Mouse (Mus musculus) testis, postnatal 14 days (tissue): Measurements from ENCODE around the gene B3galt5.
"Not testable (repeated sequence)": the region's sequence is repeated elsewhere in the genome, so short reads cannot be mapped to it uniquely, and the experiment has no call there.

Source experiments
- DNase-seq: peaks from one replicate; pipeline ENCODE4 v3.0.0; 2021; ENCODE audit warnings: low spot score

Gene B3galt5

DNA sequence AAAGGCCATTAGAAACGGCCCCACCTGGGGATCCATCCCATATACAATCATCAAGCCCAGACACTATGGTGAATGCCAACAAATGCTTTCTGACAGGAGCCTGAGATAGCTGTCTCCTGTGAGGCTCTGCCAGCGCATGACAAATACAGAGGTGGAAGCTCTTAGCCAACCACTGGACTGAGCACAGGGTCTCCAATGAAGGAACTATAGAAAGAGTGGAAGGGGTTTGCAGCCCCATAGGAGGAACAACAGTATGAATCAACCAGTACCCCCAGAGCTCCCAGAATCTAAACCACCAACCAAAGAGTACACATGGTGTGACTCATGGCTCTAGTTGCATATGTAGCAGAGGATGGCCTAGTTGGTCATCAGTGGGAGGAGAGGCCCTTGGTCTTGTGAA lies 36.1 kb downstream of the B3galt5 start:
- DNase-seq: no peak

DNA sequence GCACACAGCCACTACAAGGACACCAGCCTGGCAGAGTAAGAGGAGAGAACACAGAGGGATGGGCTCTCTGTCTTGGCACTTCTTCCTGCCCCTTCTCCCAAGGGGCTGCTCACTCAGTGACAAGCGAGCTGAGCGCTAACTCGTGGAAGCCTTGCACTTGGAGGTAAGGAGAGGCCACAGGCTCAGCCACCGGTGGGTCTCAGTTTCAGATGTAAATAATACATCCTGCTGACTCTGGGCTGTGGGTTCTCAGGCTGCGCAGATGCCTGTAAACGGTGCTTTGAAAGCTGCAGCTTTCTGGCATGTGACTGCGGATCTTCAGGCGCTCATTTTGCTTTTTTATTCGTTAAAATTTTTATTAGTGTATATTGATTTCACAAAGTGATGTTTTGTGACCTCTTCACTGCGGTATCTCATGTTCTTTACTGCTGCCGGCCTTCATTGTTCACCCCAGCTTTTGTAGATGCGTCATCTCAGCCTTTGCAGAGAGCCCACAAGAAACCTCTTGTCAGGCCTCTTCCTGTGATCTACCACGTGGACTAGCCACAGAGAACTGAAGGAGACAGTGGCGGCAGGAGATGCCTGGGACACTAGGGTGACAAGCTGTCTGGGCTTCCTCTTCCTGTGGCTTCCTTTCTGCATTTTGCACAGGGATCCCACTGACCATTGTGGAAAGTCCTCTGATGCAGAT lies 37.5 kb downstream of the B3galt5 start:
- DNase-seq: no peak

DNA sequence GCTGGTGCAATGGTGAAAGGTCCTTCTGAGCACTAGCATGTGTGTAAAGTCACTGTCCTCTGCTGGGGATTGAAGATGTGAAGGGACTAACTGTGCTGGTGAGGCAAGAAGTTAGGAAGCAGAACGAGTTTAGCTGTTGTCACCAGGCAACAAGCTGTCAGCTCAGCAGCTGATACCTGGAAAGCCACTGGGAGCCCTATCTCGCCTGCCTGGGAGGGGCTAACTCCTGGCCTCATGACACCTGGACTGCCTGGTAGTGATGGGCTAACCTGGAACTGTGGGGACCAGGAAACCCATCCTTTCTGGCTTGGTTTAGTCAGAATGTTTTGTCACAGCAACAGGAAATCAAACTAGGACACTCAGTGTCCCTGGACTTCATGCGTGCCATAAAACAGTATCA lies 41.0 kb downstream of the B3galt5 start:
- DNase-seq: no peak

DNA sequence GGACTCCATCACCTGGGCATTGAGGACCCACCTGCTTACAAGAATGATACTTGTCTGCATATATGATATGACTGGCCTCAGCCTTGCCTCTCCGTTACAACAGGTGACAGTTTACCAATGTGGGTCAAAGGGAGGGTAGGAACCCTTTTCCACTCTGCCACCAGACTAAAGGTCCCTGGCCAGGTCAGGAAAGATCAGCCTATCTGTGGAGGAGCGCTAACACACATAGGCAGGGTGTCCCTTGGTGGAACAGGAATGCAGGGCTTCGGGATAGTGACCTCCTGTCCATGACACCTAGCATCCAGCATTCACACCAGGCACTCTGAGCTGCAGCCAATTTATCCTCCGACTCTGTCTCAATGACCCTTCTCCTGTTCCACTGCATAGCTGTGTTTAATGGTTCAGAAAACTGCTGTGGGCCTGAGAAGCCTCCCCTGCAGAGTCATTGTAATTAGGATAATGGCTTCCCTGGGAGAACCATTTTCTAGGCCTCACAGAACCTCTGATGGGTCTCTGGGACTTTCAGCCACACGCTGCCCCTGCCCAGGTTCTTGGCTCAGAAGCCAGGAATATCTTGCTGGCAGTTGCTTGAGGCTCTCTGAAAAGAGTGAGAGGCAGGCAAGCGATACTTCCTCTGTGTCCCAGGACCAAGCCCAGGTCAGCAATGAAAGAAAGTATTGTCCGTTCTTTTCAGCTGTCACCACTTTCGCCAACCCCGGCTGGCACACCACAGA lies 43.1 kb downstream of the B3galt5 start:
- no peak for DNase-seq

DNA sequence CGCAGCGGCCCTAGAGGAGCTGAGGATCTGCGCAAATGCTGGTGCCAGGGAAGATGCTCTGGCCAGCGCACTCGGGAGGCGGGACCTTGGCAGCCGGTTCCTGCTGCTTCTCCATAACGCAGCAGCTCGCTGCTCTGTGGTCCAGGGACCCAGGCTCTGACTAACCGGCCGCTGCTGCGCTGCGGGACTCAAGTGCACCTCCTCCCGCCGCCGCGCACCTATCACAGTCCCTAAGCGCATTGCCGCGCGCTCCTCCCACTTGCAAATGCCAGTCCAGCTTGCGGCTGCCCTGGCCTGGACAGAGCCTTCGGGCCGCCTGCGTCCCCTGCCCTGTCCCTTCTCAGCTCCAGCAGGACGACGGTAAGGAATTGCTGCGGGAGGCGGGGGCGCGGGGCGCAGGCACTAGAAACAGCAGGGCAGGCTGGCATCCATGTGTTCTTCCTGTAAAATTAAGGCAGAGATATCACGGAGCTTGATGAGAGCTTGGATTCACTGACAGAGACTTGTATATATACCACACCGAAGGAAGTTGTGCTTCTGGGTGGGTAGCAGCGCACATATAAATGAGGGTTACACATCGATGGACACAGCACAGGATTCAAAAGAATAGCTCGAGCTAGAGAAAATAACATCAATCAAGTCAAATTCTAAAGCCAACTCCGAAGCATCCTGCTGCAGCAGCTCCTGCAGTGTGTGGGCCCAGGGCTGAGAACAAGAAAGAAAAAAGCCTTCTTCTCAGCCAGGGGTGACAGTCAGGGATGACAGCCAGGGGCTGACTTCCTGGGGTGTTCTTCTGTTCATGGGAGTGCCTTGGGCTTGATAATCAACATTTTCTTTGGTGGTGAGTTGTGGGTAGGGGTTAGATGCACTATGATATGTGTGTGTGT lies 45.4 kb downstream of the B3galt5 start:
- DNase-seq: no peak

DNA sequence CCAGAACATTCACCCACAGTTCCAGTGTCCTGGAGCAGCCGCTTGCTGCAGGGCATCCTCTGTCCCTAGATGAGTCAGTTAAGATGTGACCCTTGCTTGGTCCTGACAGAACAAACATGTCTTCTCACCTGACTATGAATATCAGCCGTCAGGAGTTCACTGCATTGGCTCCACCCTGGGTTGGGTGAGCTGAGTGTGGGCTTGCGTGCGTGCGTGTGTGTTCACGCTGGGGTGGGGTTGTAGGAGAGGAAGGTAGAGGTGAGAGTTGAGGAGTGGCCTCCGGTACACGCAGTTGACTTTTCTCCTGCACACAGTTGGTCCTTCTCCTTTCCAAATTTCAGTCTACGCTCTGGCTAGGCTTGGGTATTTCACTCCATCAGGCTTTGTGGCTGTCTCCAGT lies 47.0 kb downstream of the B3galt5 start:
- DNase-seq: no peak

DNA sequence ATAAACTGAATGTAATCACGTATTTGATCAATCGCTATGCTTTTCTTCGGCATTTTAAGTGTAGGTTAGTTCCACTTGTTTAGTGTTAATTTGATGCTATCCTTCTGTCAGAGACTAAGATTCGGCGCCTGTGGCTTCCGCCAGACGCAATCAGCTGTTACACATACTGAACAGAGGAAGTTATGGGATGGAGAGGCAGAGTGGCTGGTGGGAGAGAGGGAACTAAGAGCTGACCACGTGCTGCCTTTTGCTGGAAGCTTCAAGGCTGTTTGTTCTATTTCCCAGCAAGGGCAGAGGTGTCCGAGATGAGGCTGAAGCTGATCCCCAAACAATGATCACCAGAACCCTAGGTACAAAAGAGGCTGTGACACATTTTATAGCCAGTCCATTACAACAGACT lies 56.3 kb downstream of the B3galt5 start:
- no peak for DNase-seq

DNA sequence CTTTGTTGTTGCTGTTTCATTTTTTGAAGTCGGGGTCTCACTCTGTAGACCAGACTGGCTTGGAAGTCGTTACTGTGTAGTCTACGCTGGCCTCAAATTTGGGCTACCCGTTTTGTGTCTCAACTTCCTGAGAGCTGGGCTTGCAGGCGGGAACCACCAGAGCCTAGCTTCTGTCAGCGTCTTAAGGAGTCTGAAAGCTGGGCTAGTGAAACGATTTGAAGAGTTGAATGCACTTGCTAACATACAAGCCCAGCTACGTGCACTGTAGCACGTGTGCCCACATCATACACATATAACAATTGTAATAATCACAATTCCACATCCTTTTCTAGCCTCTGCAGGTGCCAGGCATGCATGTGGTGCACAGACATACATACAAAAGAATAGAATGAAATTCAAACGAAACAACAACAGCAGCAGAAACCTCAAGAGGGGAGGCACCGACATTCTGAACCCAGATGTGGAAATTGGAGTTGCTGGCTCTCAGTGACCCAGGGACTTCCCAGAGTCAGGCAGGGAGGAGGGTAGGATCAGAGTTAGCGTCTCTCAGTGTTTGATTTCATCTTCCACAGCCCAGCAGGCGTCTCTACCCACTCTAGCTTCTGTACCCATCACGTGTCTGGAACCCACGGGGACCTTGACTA lies 57.1 kb downstream of the B3galt5 start:
- no peak for DNase-seq

DNA sequence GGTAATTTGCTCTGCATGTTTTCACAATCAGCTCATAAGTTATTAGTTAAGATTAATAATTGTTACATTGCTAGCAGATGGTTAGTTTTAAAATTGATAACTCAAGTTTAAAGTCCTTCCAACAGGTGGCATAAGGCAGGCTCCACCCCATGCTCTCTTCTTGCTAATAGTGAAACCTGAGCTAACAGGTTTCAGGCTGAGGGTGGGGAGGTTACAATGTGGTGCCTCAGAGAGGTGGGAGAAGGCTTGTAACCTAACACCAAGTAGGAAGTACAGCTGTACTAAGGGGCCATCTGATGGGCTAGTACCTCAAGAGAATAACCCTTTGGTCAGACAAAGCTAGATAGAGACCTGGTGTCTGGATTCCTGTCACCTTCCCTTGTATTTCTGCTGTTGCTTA lies 62.5 kb downstream of the B3galt5 start:
- no peak for DNase-seq

DNA sequence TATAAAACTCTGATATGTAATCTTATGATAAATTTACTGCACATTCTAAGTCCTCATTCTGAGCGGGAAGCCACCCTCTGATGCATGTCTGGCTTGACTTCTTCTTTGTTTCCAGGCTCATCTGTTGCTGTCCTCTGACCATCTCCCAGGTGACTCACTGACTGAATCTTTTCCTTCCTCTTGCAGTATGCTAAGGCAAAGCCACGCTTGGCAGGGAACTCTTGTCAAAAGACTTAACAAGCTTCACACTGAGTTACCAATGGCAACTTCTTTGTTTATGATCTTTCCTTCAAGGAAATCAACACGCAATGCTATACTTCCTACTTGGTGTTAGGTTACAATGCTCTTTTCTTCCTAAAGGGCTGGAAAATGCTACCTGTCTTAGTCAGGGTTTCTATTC lies 63.0 kb downstream of the B3galt5 start:
- DNase-seq: no peak

DNA sequence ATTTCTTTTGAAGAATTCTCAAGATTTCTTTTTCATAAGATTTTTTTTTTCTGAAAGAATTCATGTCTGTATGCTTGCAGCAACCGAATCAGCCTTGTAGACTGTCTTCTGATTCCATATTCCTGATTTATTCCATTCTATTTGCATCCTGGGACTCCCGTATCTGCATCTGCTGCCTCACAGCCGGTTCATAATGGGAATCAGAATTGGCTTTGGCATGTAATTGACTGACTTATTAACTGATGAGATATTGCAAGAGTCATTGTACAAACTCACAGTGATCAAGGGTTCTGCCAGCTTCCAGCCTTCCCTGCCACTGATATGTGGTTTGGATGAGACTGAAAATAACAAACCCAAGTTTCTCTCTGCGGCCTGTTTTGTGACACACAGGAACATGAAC lies 67.8 kb downstream of the B3galt5 start:
- no peak for DNase-seq

DNA sequence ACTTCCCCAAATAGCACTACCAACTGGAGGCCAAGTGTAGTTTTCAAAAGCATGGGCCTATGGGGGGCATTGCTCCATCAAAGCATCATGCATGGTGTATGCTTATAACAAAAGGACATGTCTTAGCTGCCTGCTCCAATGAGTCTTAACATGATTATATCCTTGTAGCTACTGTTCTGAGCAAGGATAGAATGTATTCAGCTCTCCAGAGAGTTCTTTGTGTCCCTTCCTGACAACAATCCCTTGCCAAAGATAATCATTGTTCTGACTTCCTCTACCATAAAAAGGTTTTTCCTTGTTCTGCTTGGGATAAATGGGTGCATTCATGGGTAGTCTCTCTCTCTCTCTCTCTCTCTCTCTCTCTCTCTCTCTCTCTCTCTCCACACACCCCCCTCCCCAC lies 68.8 kb downstream of the B3galt5 start:
- DNase-seq: no peak

DNA sequence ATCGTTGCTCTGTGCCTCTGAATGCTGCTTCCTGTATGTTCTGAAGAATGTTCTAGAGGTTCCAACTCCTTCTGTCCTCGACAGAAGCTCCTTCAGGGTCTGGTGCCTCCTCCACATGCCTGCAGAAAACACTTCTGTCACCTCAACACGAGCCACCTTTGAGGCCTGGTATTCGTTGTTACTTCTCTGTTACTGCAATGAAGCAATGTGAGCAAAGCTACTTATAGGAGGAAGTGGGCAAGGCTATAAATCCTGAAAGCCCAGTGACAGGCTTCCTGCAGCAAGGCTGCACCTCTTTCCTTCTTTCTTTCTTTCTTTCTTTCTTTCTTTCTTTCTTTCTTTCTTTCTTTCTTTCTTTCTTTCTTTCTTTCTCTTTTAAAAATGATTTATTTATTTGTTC lies 71.3 kb downstream of the B3galt5 start:
- DNase-seq: no peak

DNA sequence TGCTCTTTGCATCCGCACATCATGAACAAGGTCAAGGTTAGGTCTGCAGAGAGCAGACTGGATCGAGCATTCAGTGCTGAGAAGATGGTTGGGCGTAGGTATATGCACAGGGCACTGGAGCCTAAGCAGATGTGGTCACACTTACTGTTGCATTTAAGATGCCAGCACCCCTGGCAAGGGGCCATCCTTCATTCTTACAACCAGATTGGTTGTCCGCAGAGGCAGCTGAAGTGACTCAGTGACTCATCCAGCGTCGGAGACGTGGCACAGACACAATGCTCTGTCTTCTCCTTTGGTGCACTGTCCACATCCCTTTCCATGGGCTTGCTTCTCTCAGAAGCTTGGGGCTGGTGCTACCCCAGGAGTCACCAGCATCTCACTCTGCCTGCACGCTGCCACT lies 82.2 kb downstream of the B3galt5 start:
- no peak for DNase-seq

DNA sequence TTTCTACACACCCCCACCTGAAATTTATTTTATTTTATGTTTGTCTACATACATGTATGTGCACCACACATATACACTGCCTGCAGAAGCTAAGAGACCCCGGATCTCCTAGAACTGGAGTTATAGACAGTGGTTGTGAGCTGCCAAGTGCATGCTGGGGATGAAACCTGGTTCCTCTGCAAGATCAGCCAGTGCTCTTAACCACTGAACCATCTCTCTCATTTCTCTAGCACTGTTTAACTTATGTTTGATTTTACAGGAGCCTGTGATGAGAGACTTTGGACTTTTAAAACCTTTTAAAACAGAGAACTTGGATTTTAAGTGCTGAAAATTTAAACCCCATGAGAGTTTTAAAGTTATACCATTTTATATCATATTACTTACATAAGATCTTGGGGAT lies 87.1 kb downstream of the B3galt5 start:
- DNase-seq: no peak

DNA sequence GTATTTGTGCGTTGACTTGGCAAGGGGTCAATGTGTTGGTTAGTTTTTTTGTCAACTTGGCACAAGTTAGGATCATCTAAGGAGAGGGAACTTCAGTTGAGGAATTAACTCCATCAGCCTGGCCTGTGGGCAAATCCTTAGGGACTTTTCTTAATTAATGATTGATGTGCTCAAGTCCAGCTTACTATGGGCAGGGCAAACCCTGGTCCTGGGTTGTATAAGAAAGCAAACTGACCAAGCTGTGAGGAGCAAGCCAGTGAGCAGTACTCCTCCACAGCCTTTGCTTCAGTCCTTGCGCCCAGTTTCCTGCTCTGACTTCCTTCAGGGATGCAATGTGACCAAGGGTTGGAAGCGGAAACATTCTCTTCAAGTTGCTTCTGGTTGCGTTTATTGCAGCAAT lies 87.6 kb downstream of the B3galt5 start:
- DNase-seq: no peak

DNA sequence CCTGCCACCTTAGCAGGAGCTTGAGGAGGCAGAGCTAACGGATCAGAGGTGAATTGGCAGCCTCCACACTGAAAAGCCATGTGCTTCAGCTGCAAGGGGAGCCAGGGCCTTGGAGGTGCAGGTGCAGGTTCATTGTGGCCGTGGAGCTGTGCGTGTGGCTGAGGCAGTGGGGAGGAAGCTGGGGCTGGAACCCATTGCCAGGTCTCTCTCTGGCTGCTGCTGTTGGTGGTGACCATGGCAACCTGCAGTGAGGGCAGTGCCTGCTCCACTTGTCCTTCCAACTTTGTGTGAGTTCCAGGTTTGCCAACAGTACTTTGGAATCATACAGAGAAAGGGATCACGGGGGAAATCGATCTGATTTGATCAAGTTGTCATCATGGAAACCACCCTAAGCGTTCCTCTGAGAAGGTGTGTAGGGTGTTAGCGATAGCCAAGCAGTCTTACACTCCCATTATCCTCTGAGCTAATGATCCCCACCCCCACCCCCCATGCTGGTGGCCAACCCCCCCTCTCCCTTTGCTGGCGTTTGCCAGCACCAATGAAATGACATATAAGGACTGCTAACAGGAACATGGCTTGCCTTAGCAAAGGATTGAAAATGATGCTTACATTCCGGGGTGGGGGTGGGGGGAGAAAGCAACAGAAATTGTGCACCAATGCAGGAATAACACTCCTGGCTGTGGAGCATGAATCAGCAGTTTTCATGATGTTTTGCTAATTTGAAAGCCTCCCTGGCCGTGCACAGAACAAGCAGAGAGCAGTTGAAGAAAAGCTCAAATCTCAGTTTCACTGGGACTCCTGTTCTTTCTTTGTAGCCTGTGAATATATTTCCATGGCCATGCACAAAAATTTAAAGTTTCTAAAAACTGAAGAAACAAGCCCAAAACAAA lies 90.8 kb downstream of the B3galt5 start:
- no peak for DNase-seq

DNA sequence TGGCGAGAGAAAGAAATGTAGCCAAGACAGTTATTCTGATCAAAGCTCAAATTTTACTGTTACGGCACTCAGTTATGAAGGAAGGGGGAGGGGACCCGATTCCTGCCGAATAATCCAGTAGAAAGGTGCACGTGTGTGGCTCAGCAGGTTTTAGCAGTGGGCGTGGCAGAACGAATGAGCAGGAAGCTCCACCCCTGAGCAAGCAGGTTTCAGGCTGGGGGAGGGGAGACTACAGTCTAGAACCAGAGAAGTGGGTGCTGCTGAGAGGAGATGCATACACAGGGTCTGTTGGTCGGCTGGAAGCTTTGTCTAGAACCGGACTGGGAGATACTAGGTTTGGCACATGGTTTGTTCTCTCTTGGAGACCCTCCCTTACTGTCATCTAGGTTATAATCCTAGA lies 91.7 kb downstream of the B3galt5 start:
- DNase-seq: not testable (repeated sequence)

DNA sequence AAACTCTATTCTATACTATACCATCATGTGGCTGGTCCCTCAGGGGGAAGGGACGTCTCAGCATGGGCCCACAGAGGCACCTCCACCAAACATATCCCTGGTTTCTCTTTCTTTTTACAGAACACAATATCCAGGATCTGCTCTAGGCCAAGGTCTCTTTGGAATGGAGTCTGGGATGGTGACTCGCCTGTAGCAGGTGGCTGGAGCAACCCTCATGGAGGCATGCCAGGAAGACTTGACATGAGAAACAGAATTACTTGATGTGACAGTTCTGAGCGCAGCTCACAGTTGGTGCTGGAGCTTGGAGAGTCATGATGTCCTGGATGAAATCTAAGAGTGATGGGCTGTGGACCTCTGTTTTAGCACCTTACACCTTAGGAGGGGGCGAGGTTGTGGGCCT lies 104.0 kb downstream of the B3galt5 start:
- no peak for DNase-seq

DNA sequence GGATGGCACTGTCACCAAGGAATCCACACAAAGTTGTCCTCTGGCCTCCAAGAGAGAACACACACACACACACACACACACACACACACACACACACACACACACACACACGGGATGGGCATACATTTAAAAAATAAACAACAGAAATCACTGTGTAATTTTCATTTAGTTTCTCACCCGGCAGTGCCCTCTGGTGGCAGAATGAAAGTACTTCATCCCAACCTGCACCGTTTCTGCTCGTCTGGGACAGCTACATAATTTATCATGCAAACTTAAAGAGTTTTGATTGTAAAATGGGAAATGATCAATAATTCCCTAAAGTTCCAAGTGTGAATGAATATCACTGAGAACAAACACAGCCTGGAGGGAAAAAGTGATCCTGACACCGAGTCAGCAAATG lies 105.7 kb downstream of the B3galt5 start:
- no peak for DNase-seq

DNA sequence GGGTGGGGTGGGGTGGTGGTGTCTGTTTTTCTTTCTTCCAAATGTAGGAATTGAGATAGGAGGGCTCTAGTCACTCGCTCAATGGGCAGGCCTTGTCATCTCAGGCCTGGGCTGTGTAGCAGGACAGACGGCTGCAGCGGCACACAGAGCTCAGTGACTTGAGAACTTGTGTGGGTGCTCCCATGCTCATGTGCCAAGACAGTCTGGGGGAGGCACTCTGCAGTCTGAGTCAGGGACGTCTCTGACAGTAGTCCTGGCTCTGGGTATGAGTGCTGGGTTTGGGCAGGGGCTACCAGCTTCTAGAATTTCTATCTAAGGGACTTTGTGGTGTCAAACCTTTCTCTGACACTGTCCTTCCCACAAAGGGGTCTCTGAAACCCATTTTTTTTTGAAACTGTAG lies 106.3 kb downstream of the B3galt5 start:
- no peak for DNase-seq
